Mouse (Mus musculus) thymus, adult 2 months (tissue): ENCODE results near the gene Selenof.

Experiments used
- CTCF ChIP-seq: fragments of 200-500 bp; IDR thresholded peaks from 2 replicates; pipeline ENCODE4 v1.5.1; 2012; ENCODE audit warnings: mild to moderate bottlenecking, control low read depth, low read length, moderate library complexity, borderline replicate concordance; ENCODE audit not compliant: control insufficient read depth, poor library complexity, insufficient read depth; ENCODE audit errors: extremely low read depth
- POLR2A ChIP-seq: fragments of 200-500 bp; IDR thresholded peaks from 2 replicates; pipeline ENCODE4 v1.6.1; 2012; ENCODE audit warnings: mild to moderate bottlenecking, low read length, control low read depth, moderate library complexity; ENCODE audit not compliant: control insufficient read depth, poor library complexity, insufficient read depth; ENCODE audit errors: extremely low read depth

- TF ChIP-seq CTCF, result no peak
- no peak for TF ChIP-seq POLR2A
Observed at GRCm38 (mm10) chr3:144574256-144574655, 4.2 kb downstream of the Selenof start.
